Mouse (Mus musculus) spleen, postnatal 14 days (tissue): ENCODE measurements around the gene Gclm.
"Not testable (repeated sequence)": the region's sequence is repeated elsewhere in the genome, so short reads cannot be mapped to it uniquely, and the experiment has no call there.

ENCODE experiments used
- DNase-seq, 2 experiments: peaks; one replicate each; pipeline ENCODE4 v3.0.0; 2021 to 2022; ENCODE audit warnings: low spot score in 2 of 2

Gene Gclm

GRCm38 (mm10) chr3:122242876-122243275, 2.5 kb upstream of the Gclm start:
- DNase-seq: no peak

- DNase-seq: no peak
These were observed 1.8 kb upstream of the Gclm start for GRCm38 (mm10) chr3:122243416-122244167.

- no peak for DNase-seq
These were observed 598 bp upstream of the Gclm start for GRCm38 (mm10) chr3:122244759-122245158.

- DNase-seq: peak; percentile 40 to 58
These were observed 548 bp downstream of the Gclm start for GRCm38 (mm10) chr3:122245878-122246332.

- DNase-seq: no peak
These were observed 1.0 kb downstream of the Gclm start for GRCm38 (mm10) chr3:122246406-122246805.

- DNase-seq: peak in 1 of 2 experiments; percentile 36
These were observed 1.8 kb downstream of the Gclm start for GRCm38 (mm10) chr3:122246986-122247767.

- no peak for DNase-seq
These were observed 2.4 kb downstream of the Gclm start for GRCm38 (mm10) chr3:122247768-122248100.

- DNase-seq: no peak
These were observed 7.3 kb downstream of the Gclm start for GRCm38 (mm10) chr3:122252466-122253253.

GRCm38 (mm10) chr3:122254050-122254449, 8.7 kb downstream of the Gclm start:
- not testable (repeated sequence) for DNase-seq

GRCm38 (mm10) chr3:122269986-122270385, 24.6 kb downstream of the Gclm start:
- no peak for DNase-seq

- not testable (repeated sequence) for DNase-seq
These were observed 27.2 kb downstream of the Gclm start for GRCm38 (mm10) chr3:122272565-122272964.

- DNase-seq: no peak
These were observed 28.3 kb downstream of the Gclm start for GRCm38 (mm10) chr3:122273407-122274240.

- peak; percentile 74 to 84 for DNase-seq
These were observed 29.1 kb downstream of the Gclm start, which contains the start of gene Dnttip2 for GRCm38 (mm10) chr3:122274241-122275024. Dnttip2 (plus strand) TSS chr3:122274388.

- no peak for DNase-seq
These were observed 29.8 kb downstream of the Gclm start for GRCm38 (mm10) chr3:122275111-122275510.

GRCm38 (mm10) chr3:122287195-122287594, 41.8 kb downstream of the Gclm start:
- no peak for DNase-seq

GRCm38 (mm10) chr3:122288613-122289195, 43.3 kb downstream of the Gclm start:
- DNase-seq: no peak

GRCm38 (mm10) chr3:122289344-122289743, 44.0 kb downstream of the Gclm start:
- DNase-seq: not testable (repeated sequence)

- DNase-seq: no peak
These were observed 45.3 kb downstream of the Gclm start for GRCm38 (mm10) chr3:122290696-122291095.

- DNase-seq: no peak
These were observed 46.5 kb downstream of the Gclm start for GRCm38 (mm10) chr3:122291828-122292227.
